Mouse (Mus musculus): ENCODE data around the gene Krt26. TPM values are rescaled to one million over a fixed set of nuclear protein-coding genes. Genes with fewer than 3 reads are reported as not detected.

Gene Krt26
- polyA plus RNA-seq (2015; fragmentation: Nextera tagmentation; extraction: Ambion mirVana) = 1.6 and 1.7 TPM in 2 replicates

DNA sequence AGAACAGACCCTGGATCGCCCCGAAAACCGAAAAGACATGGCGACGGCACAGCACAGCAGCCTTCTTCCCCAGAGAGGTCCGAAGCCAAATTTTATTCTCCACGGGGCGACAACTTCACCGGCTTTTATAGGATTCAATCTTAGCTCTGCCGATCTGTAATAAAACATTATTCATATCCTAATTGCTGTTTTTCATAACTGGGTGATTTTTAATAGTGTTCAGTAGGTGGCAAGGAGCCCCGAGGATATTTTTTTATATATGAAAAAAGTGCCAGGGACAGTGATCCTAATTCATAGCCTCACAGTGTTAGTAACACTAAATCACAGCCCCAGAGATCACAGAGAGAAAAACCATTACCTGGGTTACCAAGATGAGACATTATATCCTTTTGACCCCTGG lies at the start of gene Krt26:
Gene Krt26, minus strand, starts transcription at position 101 of the 400 bp plus-strand sequence.
- no peaks in the 10 kb centered on the region for H3K36me3 ChIP-seq
- H3K4me1 ChIP-seq = no peaks in the 10 kb centered on the region
- no peak within 1 kb of the TSS for H3K4me2 ChIP-seq (replicated peaks)
- no peak within 1 kb of the TSS for H3K4me3 ChIP-seq (replicated peaks)
- H3K27ac ChIP-seq (replicated peaks) = no peak within 1 kb of the TSS
- 89% methylated on average over 11 of the region's 11 CpGs for WGBS
- no peaks in the 10 kb centered on the region for H3K9me3 ChIP-seq (replicated peaks)
- no peak for ATAC-seq (ENCODE audit: insufficient number of reproducible peaks, low FRiP score, low TSS enrichment, low read depth)
- H3K9ac ChIP-seq = no peak within 1 kb of the TSS
- no peaks in the 10 kb centered on the region for H3K27me3 ChIP-seq

DNA sequence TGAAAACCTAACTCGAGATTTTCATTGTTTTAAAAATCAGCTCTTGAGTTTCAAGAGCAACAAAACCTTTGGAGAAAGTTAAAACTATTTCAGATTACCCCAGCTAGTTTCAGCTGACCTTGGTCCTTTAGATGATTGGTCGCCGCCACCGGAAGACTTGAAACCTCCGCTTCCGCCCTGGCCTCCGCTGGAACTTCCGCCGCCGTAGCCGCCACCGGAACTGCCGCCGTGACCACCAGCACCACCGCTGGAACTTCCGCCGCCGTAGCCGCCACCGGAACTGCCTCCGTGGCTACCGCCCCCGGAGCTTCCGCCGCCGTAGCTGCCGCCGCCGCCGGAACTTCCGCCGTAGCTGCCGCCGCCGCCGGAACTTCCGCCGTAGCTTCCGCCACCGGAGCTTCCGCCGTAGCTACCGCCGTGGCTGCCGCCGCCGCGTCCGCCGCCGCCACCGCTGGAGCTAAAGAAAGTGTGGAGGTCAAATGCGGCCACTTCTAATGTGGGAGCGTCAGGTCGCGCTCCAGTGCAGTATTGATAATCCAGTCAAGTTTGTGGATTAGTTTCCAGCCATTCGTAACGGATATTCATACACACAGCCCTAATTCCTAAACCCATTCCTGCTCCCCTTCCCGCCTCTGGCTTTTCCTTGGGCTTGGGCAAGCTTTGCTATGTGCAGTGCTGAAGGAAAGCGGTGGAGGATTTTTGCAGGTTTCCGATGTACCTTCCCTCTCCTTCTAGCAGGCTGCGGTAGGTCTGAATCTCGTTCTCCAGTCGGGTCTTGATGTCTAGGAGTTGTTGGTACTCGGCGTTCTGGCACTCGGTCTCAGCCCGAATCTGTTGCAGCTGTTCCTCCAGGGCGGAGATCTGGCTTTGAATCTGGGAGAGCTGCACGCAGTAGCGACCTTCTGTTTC lies 48.3 kb upstream of the Krt26 start:
- Histone ChIP-seq H3K9ac (peak overlapping the region; percentile 72), H3K27me3 (peaks cover 3% of the 10 kb centered on the region; the same call in 1 of the 2 replicates), H3K36me3 (no peaks in the 10 kb centered on the region), H3K27ac (replicated peaks) (peak overlapping the region; percentile 99), H3K9me3 (replicated peaks) (no peaks in the 10 kb centered on the region), H3K4me2 (replicated peaks) (peak overlapping the region; percentile 66), H3K4me1 (peaks cover 7% of the 10 kb centered on the region), H3K4me3 (replicated peaks) (peak overlapping the region; percentile 63)
- WGBS = under 1% methylated on average over 71 of the region's 71 CpGs
- peak; percentile 81 for ATAC-seq (ENCODE audit: insufficient number of reproducible peaks, low FRiP score, low TSS enrichment, low read depth)

DNA sequence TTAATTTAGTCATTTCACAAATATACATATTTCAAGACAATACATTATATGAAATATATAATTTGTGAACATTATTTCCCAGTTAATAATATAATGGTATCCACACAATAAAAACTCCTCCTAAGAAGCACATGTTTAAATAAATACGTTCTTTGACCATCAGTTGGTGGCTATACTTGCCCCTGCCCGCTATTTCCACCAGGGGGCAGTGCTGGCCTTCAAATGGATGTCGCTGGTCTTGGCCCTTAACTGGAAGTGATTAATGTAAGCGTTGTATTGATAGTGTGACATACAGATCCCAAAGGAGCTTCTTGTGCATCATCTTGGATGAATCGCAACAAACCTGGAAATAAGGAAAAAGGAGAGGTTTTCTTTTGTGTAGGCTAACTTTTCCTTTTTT lies 41.8 kb upstream of the Krt26 start:
- Histone ChIP-seq H3K4me1 (no peaks in the 10 kb centered on the region), H3K27ac (replicated peaks) (no peak overlapping the region), H3K36me3 (no peaks in the 10 kb centered on the region), H3K27me3 (peaks cover 3% of the 10 kb centered on the region; the same call in 1 of the 2 replicates), H3K4me2 (replicated peaks) (no peak overlapping the region), H3K9me3 (replicated peaks) (no peaks in the 10 kb centered on the region), H3K4me3 (replicated peaks) (no peak overlapping the region), H3K9ac (no peak overlapping the region)
- ATAC-seq (ENCODE audit: insufficient number of reproducible peaks, low FRiP score, low TSS enrichment, low read depth) = no peak
- 10% methylated on average over 5 of the region's 5 CpGs for WGBS

DNA sequence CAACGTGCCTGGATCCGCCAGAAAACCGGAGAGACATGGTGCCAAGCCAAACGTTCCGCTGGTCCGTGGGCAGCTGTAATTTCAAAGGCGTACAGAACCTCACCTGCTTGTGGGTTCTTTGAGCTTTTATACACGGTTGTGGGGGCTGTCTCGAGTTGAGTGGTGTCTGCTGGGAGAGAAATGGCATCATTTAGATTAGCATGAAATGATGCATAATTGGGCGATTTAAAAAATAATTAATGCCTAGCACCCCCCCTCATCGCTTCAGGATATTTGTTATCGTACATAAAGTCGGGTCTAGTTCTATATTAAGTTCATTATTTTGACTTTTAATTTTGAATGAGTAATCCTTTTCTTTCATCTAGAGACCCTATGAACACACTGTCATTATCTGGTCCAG lies 37.0 kb upstream of the Krt26 start, which contains the start of gene Krt28:
Gene Krt28, minus strand, starts transcription at position 101 of the 400 bp plus-strand sequence.
- Histone ChIP-seq H3K4me3 (replicated peaks) (no peak within 1 kb of the TSS), H3K9ac (no peak within 1 kb of the TSS), H3K4me2 (replicated peaks) (no peak within 1 kb of the TSS), H3K36me3 (no peaks in the 10 kb centered on the region), H3K27me3 (no peaks in the 10 kb centered on the region), H3K4me1 (no peaks in the 10 kb centered on the region), H3K27ac (replicated peaks) (no peak within 1 kb of the TSS), H3K9me3 (replicated peaks) (no peaks in the 10 kb centered on the region)
- 77% methylated on average over 13 of the region's 13 CpGs for WGBS
- no peak for ATAC-seq (ENCODE audit: insufficient number of reproducible peaks, low FRiP score, low TSS enrichment, low read depth)

DNA sequence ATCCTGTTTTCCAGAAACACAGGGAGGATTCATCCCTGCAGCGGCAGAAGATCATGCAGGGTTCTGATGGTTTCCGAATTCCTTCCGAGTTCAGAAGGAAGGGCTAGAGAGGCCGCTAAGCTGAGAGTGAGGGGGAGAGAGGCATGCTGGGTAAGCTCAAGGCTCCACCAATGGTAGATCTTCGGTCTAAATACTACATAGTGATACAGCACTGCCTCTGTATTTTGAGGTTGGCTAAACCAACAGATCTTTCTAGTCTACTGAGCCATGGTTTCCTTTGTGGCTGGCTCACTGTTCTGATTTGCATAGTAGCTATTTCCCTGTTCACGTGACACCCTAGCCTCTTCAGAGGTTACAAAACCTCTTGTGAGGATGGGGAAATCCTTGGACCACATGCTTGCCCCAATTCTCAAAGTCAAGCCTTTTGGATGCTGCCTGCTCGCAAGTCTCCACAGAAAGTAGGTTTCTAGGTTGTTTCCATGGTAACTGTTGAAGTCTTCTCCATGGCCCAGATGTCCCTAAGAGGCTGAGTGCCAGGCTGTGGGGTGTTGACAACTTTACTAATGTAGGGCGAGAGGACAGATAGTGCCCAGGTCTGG lies 32.2 kb upstream of the Krt26 start:
- no peak overlapping the region for H3K9ac ChIP-seq
- no peaks in the 10 kb centered on the region for H3K4me1 ChIP-seq
- H3K4me3 ChIP-seq (replicated peaks) = no peak overlapping the region
- H3K27ac ChIP-seq (replicated peaks) = no peak overlapping the region
- no peaks in the 10 kb centered on the region for H3K9me3 ChIP-seq (replicated peaks)
- ATAC-seq (ENCODE audit: insufficient number of reproducible peaks, low FRiP score, low TSS enrichment, low read depth) = no peak
- WGBS = 83% methylated on average over 8 of the region's 8 CpGs
- H3K36me3 ChIP-seq = no peaks in the 10 kb centered on the region
- no peak overlapping the region for H3K4me2 ChIP-seq (replicated peaks)
- H3K27me3 ChIP-seq = no peaks in the 10 kb centered on the region

DNA sequence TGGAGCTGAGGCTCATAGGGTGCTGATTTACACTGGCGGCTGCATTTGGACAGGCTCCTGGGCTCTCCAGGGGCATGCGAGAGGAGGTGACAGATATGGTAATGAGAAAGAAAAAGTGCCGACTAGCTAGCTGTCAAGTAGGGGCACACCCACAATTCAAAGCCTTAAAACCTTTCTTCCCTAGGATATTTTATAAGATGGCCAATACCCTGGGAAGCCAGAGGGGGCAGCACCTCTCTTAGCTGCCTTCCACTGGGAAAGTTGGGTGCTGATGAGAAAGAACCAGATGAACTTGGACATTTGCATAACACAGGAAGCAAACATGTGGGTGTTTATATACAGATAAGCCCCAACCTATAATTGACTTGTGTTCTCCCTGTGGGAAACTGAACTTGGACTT lies 31.5 kb upstream of the Krt26 start:
- Histone ChIP-seq H3K4me1 (no peaks in the 10 kb centered on the region), H3K9ac (no peak overlapping the region), H3K9me3 (replicated peaks) (no peaks in the 10 kb centered on the region), H3K4me3 (replicated peaks) (no peak overlapping the region), H3K36me3 (no peaks in the 10 kb centered on the region), H3K27ac (replicated peaks) (no peak overlapping the region), H3K27me3 (no peaks in the 10 kb centered on the region), H3K4me2 (replicated peaks) (no peak overlapping the region)
- 12% methylated on average over 3 of the region's 3 CpGs for WGBS
- ATAC-seq (ENCODE audit: insufficient number of reproducible peaks, low FRiP score, low TSS enrichment, low read depth) = no peak

DNA sequence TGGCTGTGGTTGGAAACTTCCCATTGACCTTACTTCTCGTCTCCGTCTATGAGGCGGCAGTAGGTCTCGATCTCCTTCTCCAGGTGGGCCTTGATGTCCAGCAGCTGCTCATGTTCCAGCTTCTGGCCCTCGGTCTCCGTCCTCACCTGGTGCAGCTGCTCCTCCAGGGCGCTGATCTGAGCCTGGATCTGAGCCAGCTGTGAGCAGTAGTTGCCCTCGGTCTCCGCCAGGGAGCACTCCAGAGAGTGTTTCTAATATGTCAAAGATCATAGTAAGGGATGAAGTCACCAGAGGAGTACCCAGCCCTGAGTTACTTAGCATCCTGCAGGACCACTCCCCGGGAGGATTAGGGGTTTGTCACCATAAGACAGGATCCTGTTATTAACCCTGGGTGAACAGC lies 29.0 kb upstream of the Krt26 start:
- Histone ChIP-seq H3K36me3 (no peaks in the 10 kb centered on the region), H3K9me3 (replicated peaks) (no peaks in the 10 kb centered on the region), H3K27me3 (no peaks in the 10 kb centered on the region), H3K4me2 (replicated peaks) (no peak overlapping the region), H3K9ac (no peak overlapping the region), H3K27ac (replicated peaks) (no peak overlapping the region), H3K4me3 (replicated peaks) (no peak overlapping the region), H3K4me1 (no peaks in the 10 kb centered on the region)
- WGBS = 36% methylated on average over 10 of the region's 10 CpGs
- no peak for ATAC-seq (ENCODE audit: insufficient number of reproducible peaks, low FRiP score, low TSS enrichment, low read depth)

DNA sequence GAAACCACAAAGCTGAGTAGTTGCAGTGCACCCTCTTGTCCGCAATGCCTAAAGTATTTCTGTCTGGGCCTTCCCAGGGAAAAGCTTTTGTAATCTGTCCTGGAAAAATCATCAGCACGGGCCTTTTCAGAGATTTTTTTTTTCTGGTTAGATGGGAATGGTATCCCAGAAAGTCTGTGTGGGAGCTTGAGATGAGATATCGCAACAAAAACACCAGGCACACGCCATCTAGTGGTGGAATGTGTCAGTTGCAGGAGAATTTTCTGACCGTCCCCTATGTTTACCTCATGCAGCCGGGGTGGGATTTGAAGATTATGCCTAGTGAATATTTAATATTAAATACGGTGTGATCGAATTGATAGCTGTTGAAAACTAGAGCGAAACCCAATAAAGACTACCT lies 26.6 kb upstream of the Krt26 start:
- ATAC-seq (ENCODE audit: insufficient number of reproducible peaks, low FRiP score, low TSS enrichment, low read depth) = no peak
- H3K4me1 ChIP-seq = no peaks in the 10 kb centered on the region
- H3K27me3 ChIP-seq = no peaks in the 10 kb centered on the region
- no peak overlapping the region for H3K4me2 ChIP-seq (replicated peaks)
- no peak overlapping the region for H3K4me3 ChIP-seq (replicated peaks)
- 21% methylated on average over 9 of the region's 9 CpGs for WGBS
- H3K27ac ChIP-seq (replicated peaks) = no peak overlapping the region
- H3K9me3 ChIP-seq (replicated peaks) = no peaks in the 10 kb centered on the region
- no peaks in the 10 kb centered on the region for H3K36me3 ChIP-seq
- no peak overlapping the region for H3K9ac ChIP-seq

DNA sequence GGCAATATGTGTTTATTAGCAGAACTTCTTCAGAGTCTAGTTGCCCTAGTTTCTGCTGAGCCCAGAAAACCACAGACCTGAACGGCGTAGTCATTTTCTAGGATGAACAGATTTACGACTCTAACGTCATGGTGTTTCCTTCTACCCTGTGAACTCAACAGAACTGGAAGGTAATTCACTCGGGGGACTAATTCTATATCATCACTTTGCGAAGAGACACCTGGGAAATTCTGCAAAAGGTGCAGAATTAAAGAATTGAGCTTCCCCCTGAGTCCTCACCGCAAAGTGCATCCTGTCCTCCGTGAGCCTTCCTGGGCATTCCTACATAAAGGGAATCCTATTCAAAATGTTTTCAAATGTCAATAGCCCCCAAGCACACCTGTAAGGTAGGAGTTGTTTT lies 23.7 kb upstream of the Krt26 start:
- H3K27me3 ChIP-seq = no peaks in the 10 kb centered on the region
- H3K4me1 ChIP-seq = no peaks in the 10 kb centered on the region
- WGBS = 78% methylated on average over 8 of the region's 8 CpGs
- no peaks in the 10 kb centered on the region for H3K36me3 ChIP-seq
- ATAC-seq (ENCODE audit: insufficient number of reproducible peaks, low FRiP score, low TSS enrichment, low read depth) = no peak
- H3K4me2 ChIP-seq (replicated peaks) = no peak overlapping the region
- no peak overlapping the region for H3K9ac ChIP-seq
- no peak overlapping the region for H3K27ac ChIP-seq (replicated peaks)
- H3K4me3 ChIP-seq (replicated peaks) = no peak overlapping the region
- no peaks in the 10 kb centered on the region for H3K9me3 ChIP-seq (replicated peaks)

DNA sequence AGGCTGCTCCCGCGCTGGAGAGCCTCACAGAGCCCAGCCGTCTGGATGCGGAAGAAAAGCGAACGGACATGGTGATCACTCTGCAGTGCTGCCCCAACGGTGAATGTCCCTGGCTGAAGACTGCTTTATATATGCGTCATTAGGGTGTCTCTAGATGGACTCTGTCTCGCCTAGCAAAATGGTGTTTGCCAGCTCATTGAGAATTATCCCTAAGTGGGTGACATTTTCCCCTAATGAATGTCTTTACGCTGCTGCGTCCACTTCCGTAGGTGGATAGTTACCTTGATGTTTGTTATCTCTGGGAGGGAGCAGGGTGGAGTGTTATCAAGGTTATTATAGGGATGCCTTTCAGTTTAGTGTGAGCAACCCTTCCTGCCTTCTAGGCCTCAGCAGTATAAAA lies 13.2 kb upstream of the Krt26 start, which contains the start of gene Krt27:
Gene Krt27, minus strand, starts transcription at position 101 of the 400 bp plus-strand sequence.
- no peaks in the 10 kb centered on the region for H3K4me1 ChIP-seq
- no peaks in the 10 kb centered on the region for H3K9me3 ChIP-seq (replicated peaks)
- no peak within 1 kb of the TSS for H3K4me2 ChIP-seq (replicated peaks)
- no peak within 1 kb of the TSS for H3K4me3 ChIP-seq (replicated peaks)
- H3K27ac ChIP-seq (replicated peaks) = no peak within 1 kb of the TSS
- 76% methylated on average over 12 of the region's 12 CpGs for WGBS
- H3K36me3 ChIP-seq = no peaks in the 10 kb centered on the region
- no peak within 1 kb of the TSS for H3K9ac ChIP-seq
- no peak for ATAC-seq (ENCODE audit: insufficient number of reproducible peaks, low FRiP score, low TSS enrichment, low read depth)
- 0 out of 2 replicates have a peak, but pooled peaks cover 4% of the 10 kb centered on the region for H3K27me3 ChIP-seq

DNA sequence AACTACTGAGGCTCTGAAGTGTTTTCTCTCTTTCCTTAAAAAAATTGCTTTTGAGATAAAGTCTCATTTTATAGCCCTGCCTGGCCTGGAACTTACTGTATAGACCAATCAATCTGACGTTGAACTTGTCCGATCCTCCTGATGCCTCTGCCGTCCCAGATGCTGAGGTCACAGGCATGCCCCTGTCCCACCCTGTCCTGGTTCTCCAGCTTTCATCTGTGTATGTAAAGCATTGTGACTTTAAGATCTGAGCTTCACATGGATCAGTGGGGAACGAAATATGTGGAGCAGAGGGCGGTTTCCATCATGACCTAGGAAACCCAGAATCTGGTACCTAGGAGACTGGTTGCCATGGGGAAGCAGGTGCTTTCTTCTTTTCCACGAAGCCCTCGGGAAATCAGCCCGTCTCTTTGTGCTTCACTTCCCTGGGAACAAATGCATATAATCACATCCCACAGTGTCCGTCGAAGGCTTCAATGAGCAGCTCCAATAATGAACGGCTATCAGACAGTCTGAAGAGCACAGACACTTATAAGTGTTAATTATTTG lies 1.6 kb upstream of the Krt26 start:
- no peaks in the 10 kb centered on the region for H3K27me3 ChIP-seq
- no peaks in the 10 kb centered on the region for H3K9me3 ChIP-seq (replicated peaks)
- H3K27ac ChIP-seq (replicated peaks) = no peak overlapping the region
- H3K4me3 ChIP-seq (replicated peaks) = no peak overlapping the region
- 80% methylated on average over 11 of the region's 11 CpGs for WGBS
- no peak overlapping the region for H3K9ac ChIP-seq
- ATAC-seq (ENCODE audit: insufficient number of reproducible peaks, low FRiP score, low TSS enrichment, low read depth) = no peak
- H3K36me3 ChIP-seq = no peaks in the 10 kb centered on the region
- H3K4me2 ChIP-seq (replicated peaks) = no peak overlapping the region
- H3K4me1 ChIP-seq = no peaks in the 10 kb centered on the region
